Comparison of ENCODE assay signal across 8 mouse cellular contexts in the genomic region with DNA sequence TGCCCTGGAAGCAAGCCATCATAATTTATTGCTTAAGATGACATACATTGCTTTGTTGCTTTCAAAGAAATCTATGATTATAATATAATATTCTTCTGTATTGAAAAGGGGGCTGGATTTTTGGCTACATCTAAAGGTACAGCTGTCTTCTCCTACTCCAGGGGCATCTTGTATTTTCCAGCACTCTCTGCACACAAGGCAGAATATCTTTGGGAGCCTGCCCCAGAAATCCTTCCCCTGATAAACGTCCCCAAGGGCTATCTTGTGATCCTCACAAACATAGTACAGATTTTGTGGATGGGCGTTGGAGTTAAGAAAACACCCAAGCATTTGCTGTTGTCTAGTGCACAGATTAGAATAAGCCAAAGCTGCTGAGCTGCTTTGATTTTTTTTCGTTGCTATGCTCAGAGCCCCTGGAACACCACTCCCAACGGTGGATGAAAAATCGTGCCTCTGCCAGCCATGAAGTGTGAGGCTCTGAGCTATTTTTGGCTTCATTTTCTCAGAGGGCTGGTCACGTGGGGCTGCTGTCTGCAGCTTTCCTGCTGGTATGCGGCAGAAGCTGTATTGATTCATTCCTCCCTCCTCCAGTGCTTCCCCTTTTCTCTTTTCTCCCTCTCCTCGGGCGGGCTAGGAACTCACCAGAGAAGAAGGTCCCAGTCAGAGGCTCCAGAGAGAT.
DNase-seq lines count a peak whose midpoint lies in the region; ATAC-seq and TF ChIP-seq lines count a peak whose summit lies in the region.

No protein-coding gene starts in this region.

- peak overlapping the region; percentile 20; the same call in 1 of the 2 replicates for H3K4me2 ChIP-seq in liver, embryonic 16.5 days (ENCODE audit: low read depth, low read length)
- H3K4me2 ChIP-seq in neural tube, embryonic 11.5 days (ENCODE audit: low read depth) = peak overlapping the region; percentile 19; the same call in 1 of the 2 replicates

- peak; percentile 56 for ATAC-seq in liver, embryonic 16.5 days (ENCODE audit: low read depth)
- peak; percentile 83 for ATAC-seq in neural tube, embryonic 11.5 days (ENCODE audit: insufficient read depth, low FRiP score, low TSS enrichment)

- no peak for TF ChIP-seq CTCF in thymus, adult 2 months (IDR thresholded peaks at IDR 0.05; ENCODE audit: borderline replicate concordance, control insufficient read depth, extremely low read depth, insufficient read depth, low read length, poor library complexity)

- TF ChIP-seq POLR2A in thymus, adult 2 months (IDR thresholded peaks at IDR 0.05; ENCODE audit: control insufficient read depth, extremely low read depth, insufficient read depth, low read length, poor library complexity) = no peak

- WGBS in hindbrain, embryonic 10.5 days = 2% methylated on average over 9 of the region's 9 CpGs
- WGBS in liver, embryonic 16.5 days (ENCODE audit: insufficient replicate concordance) = 2% methylated on average over 9 of the region's 9 CpGs
- 3% methylated on average over 9 of the region's 9 CpGs for WGBS in neural tube, embryonic 11.5 days
- 5% methylated on average over 9 of the region's 9 CpGs for WGBS in thymus, adult 2 months

- peak overlapping the region; percentile 81 for H3K27ac ChIP-seq in hindbrain, embryonic 10.5 days
- H3K27ac ChIP-seq in liver, embryonic 16.5 days (ENCODE audit: low read length) = no peak overlapping the region
- H3K27ac ChIP-seq in neural tube, embryonic 11.5 days (ENCODE audit: low read depth, low read length) = peak overlapping the region; percentile 75
- H3K27ac ChIP-seq in thymus, adult 2 months (ENCODE audit: control insufficient read depth, insufficient read depth, low read length) = no peak overlapping the region

- H3K9me3 ChIP-seq in hindbrain, embryonic 10.5 days = no peaks in the 10 kb centered on the region
- H3K9me3 ChIP-seq in liver, embryonic 16.5 days (replicated peaks; ENCODE audit: control insufficient read depth, low read length) = no peaks in the 10 kb centered on the region
- no peaks in the 10 kb centered on the region for H3K9me3 ChIP-seq in neural tube, embryonic 11.5 days (ENCODE audit: control insufficient read depth, low read length)

- no peaks in the 10 kb centered on the region for H3K27me3 ChIP-seq in hindbrain, embryonic 10.5 days (ENCODE audit: insufficient read depth, poor library complexity, severe bottlenecking)
- H3K27me3 ChIP-seq in liver, embryonic 16.5 days (ENCODE audit: control insufficient read depth, insufficient read depth, low read depth, low read length) = no peaks in the 10 kb centered on the region
- H3K27me3 ChIP-seq in neural tube, embryonic 11.5 days (ENCODE audit: control insufficient read depth, insufficient read depth, low read length) = no peaks in the 10 kb centered on the region
- H3K27me3 ChIP-seq in thymus, adult 2 months (ENCODE audit: control insufficient read depth, insufficient read depth, low read length) = no peaks in the 10 kb centered on the region

- peak; percentile 5 for DNase-seq in T-cell, adult 2 months (ENCODE audit: low spot score)
- DNase-seq in cerebellum, postnatal 36 days = peak; percentile 88 to 89
- peak; percentile 74 to 84 for DNase-seq in frontal cortex, postnatal 25 days (ENCODE audit: low spot score in 2 of 2)
- DNase-seq in hindbrain, embryonic 10.5 days (ENCODE audit: low spot score) = peak; percentile 77
- peak; percentile 90 to 92 for DNase-seq in layer of hippocampus, adult 8-10 months (ENCODE audit: low spot score in 2 of 2)
- DNase-seq in neural tube, embryonic 11.5 days (ENCODE audit: low spot score) = peak; percentile 84
- peak; percentile 53 for DNase-seq in thymus, adult 2 months

- H3K4me1 ChIP-seq in hindbrain, embryonic 10.5 days (replicated peaks) = peaks cover 26% of the 10 kb centered on the region
- no peaks in the 10 kb centered on the region for H3K4me1 ChIP-seq in liver, embryonic 16.5 days (ENCODE audit: control insufficient read depth, low read depth, low read length)
- H3K4me1 ChIP-seq in neural tube, embryonic 11.5 days (ENCODE audit: control insufficient read depth, insufficient read depth, low read length) = peaks cover 8% of the 10 kb centered on the region; the same call in 1 of the 2 replicates
- peaks cover 6% of the 10 kb centered on the region; the same call in 1 of the 2 replicates for H3K4me1 ChIP-seq in thymus, adult 2 months (replicated peaks; ENCODE audit: control insufficient read depth, insufficient read depth, low read length)

- no peaks in the 10 kb centered on the region for H3K36me3 ChIP-seq in hindbrain, embryonic 10.5 days
- H3K36me3 ChIP-seq in liver, embryonic 16.5 days (ENCODE audit: control insufficient read depth, insufficient read depth) = no peaks in the 10 kb centered on the region
- H3K36me3 ChIP-seq in neural tube, embryonic 11.5 days (ENCODE audit: control insufficient read depth, insufficient read depth, low read length) = no peaks in the 10 kb centered on the region
- H3K36me3 ChIP-seq in thymus, adult 2 months (ENCODE audit: control insufficient read depth, insufficient read depth, low read length) = no peaks in the 10 kb centered on the region

- H3K9ac ChIP-seq in liver, embryonic 16.5 days (ENCODE audit: low read depth, low read length) = no peak overlapping the region
- H3K9ac ChIP-seq in neural tube, embryonic 11.5 days (ENCODE audit: low read length) = no peak overlapping the region

- H3K4me3 ChIP-seq in hindbrain, embryonic 10.5 days = peak overlapping the region; percentile 29
- H3K4me3 ChIP-seq in liver, embryonic 16.5 days (ENCODE audit: low read depth, low read length) = no peak overlapping the region
- H3K4me3 ChIP-seq in neural tube, embryonic 11.5 days (ENCODE audit: low read depth, low read length) = no peak overlapping the region
- no peak overlapping the region for H3K4me3 ChIP-seq in thymus, adult 2 months (ENCODE audit: control insufficient read depth, insufficient read depth, low read length)

Comparison
In these comparisons a context has a peak if more than half of its experiments do, and no peak if none do; other contexts are left out.
1. DNase-seq: peak in every context shown above with its lines; median percentile 91 in layer of hippocampus, adult 8-10 months; 88 in cerebellum, postnatal 36 days; 84 in neural tube, embryonic 11.5 days; 79 in frontal cortex, postnatal 25 days; 77 in hindbrain, embryonic 10.5 days; 53 in thymus, adult 2 months; 5 in T-cell, adult 2 months.
2. H3K27ac ChIP-seq: peak in hindbrain, embryonic 10.5 days (single experiment) and neural tube, embryonic 11.5 days (single experiment); none in liver, embryonic 16.5 days (single experiment) and thymus, adult 2 months (single experiment).